Mouse (Mus musculus): ENCODE measurements around the gene Gm5089.

The Gm5089 gene

GRCm38 (mm10) chr14:122389684-122390370 lies 61.1 kb downstream of the Gm5089 start:
- no peak for DNase-seq (ENCODE audit: extremely low spot score, low read depth, low spot score)

DNA sequence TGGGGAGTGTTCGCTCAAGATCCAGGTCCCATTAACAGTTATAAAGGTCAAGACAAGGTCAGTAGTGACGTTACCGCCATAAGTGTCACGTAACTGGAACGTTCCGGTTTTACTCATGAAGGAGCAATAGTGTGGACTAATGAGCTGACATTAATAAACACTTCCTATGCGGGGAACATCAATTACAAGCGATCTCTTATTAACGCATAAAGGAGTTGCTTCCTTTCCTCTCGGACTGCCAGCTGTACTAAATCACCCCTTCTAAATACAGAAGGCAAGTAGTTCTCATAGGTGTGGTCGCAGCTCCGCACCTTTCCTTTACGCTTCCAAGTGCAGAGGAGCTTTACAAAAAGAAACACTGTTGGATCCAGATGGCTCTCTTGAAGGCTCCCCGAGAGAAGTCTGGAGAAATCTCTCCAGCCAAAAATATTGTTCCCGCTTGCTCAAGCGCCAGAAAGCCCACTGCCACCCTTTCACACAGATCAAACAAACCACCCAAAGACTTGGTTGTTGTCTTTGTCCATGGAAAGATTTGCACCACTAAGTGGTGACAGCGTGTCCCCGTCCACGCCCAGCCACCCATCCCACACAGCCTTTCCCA lies 62.4 kb downstream of the Gm5089 start:
- no peak for DNase-seq (ENCODE audit: extremely low spot score, low read depth, low spot score)

- no peak for DNase-seq (ENCODE audit: extremely low spot score, low read depth, low spot score)
Observed at GRCm38 (mm10) chr14:122387781-122388180, 63.1 kb downstream of the Gm5089 start.

DNA sequence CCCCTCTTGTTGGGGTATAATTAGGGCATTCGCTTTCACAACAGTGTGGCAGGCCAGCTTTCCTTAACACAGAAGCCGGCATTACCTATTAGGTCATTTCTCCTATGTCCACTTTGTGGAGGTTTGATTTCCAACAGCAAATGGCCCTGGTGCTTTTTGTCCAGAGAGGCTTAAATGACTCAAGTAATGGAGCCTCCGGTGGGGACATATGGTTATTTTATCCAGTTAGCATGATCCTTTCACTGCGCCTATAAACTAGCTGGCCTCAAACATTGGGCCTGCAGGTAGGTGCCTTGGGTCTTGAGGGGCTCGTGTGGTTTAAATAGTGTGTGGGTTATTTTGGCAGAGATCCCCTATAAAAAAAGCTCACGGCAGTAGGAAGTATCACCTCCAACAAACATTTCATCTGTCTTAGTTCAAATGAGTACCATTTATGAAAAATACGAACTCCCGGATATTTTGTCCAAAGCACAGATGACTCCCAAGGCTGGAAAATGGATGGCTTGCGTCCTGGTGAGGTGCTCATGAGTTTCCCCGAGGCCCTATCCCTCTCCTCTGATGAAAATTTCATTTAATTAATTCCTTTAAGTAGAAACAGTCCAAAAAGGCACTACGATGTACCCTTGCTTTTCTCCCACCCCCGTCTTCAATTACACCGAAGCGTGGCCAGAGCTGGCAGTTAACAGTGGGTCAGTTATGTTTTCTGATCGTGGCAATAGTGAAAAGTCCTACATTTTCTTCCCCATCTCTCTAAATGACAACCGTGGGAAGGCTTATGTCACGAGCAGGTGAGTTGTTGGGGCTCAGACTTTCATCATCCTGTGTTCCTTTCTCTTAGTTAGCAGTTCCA lies 64.4 kb downstream of the Gm5089 start:
- no peak for DNase-seq (ENCODE audit: extremely low spot score, low read depth, low spot score)

DNA sequence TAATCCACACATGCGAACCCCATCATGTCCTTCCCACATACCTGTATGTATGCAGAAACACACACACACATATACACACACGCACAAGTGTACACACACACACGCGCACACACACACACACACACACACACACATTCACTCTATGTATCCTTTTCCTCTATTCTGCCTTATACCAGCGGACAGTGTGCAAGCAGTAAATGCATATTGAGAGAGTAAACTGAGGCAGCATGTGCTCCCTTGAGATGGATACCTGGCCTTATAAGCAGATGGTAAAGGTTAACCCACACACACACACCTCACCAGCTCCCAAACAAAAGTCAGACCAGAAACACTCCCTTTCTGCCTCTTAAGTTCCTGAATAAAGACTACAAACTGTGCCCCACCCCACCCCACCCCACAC lies 65.2 kb downstream of the Gm5089 start:
- DNase-seq (ENCODE audit: extremely low spot score, low read depth, low spot score), result no peak

GRCm38 (mm10) chr14:122385238-122385534 lies 65.7 kb downstream of the Gm5089 start:
- DNase-seq (ENCODE audit: extremely low spot score, low read depth, low spot score), result no peak
